Mouse (Mus musculus) liver, postnatal 0 days (tissue): ENCODE results near the gene Gm12184.

ENCODE experiments used
- CTCF ChIP-seq: sonication (generic); IDR thresholded peaks from 2 replicates; pipeline ENCODE4 v1.5.1; 2016; ENCODE audit warnings: antibody characterized with exemption, low read depth
- EP300 ChIP-seq: IDR thresholded peaks from 2 replicates; pipeline ENCODE4 v1.6.1; 2016; ENCODE audit warnings: antibody characterized with exemption, low read depth, mild to moderate bottlenecking

- TF ChIP-seq EP300, result no peak
- no peak for TF ChIP-seq CTCF
These were observed 18.2 kb downstream of the Gm12184 start for GRCm38 (mm10) chr11:48808304-48808646.
